Mouse (Mus musculus) kidney, postnatal 0 days (tissue): ENCODE data around the gene Xrcc4. TPM values are rescaled to one million over a fixed set of nuclear protein-coding genes. Genes with fewer than 3 reads are reported as not detected.

Experiments used
- ATAC-seq: fragments of 200-750 bp; cut with Nextera tagmentation; replicated peaks from 2 replicates; pipeline ENCODE4 v1.8.0; 2017; ENCODE audit warnings: low read depth, moderate number of reproducible peaks, moderate TSS enrichment, moderate library complexity; ENCODE audit not compliant: low FRiP score
- DNase-seq: peaks from one replicate; pipeline ENCODE4 v3.0.0-alpha.2; 2016; ENCODE audit warnings: low spot score
- H3K27ac ChIP-seq: fragments of 300-500 bp; sonication (generic); 2 replicates; pipeline ENCODE4 v1.5.1; 2014; ENCODE audit warnings: mild to moderate bottlenecking
- H3K27me3 ChIP-seq: fragments of 300-500 bp; sonication (generic); 2 replicates; pipeline ENCODE4 v1.6.1; 2014; ENCODE audit warnings: low read length, mixed read lengths; ENCODE audit not compliant: insufficient read depth
- H3K36me3 ChIP-seq: fragments of 300-500 bp; sonication (generic); 2 replicates; pipeline ENCODE4 v1.6.1; 2014; ENCODE audit warnings: low read length, mixed read lengths; ENCODE audit not compliant: insufficient read depth
- H3K4me1 ChIP-seq: fragments of 300-500 bp; sonication (generic); replicated peaks from 2 replicates; pipeline ENCODE4 v1.6.1; 2014; ENCODE audit warnings: antibody characterized with exemption, low read length, mixed read lengths; ENCODE audit not compliant: insufficient read depth
- H3K4me2 ChIP-seq: fragments of 300-500 bp; sonication (generic); 2 replicates; pipeline ENCODE4 v1.6.1; 2014; ENCODE audit warnings: mild to moderate bottlenecking, low read length, moderate library complexity, mixed read lengths
- H3K4me3 ChIP-seq: fragments of 300-500 bp; sonication (generic); replicated peaks from 2 replicates; pipeline ENCODE4 v1.5.1; 2014; ENCODE audit warnings: low read depth, low read length
- H3K9ac ChIP-seq: fragments of 300-500 bp; sonication (generic); 2 replicates; pipeline ENCODE4 v1.6.1; 2014; ENCODE audit warnings: low read depth, low read length
- H3K9me3 ChIP-seq: fragments of 300-500 bp; sonication (generic); replicated peaks from 2 replicates; pipeline ENCODE4 v1.6.1; 2016; ENCODE audit warnings: low read length, inconsistent platforms, mixed read lengths
- CTCF ChIP-seq: IDR thresholded peaks from 2 replicates; pipeline ENCODE4 v1.5.1; 2016; ENCODE audit warnings: antibody characterized with exemption, low read depth, mild to moderate bottlenecking, moderate library complexity
- WGBS: fragments of 180-500 bp; shearing (Covaris S2); extraction: QIAGEN DNeasy Blood & Tissue Kit; methylation state at CpG from one replicate; pipeline ENCODE4 v1.1.7; 2014; 5-methylcytosine and 5-hydroxymethylcytosine counted together
- polyA plus RNA-seq: library from polyadenylated mRNA; unstranded; fragments of >200 nt; fragmentation: Nextera tagmentation; extraction: Ambion mirVana; gene quantifications from 2 replicates; pipeline ENCODE4 v1.2.1, GENCODE M21; 2015

The Xrcc4 gene
- polyA plus RNA-seq, 1 experiment from 2014 or later = 20.8 TPM

GRCm38 (mm10) chr13:90089825-90090183 lies 396 bp upstream of the Xrcc4 start:
- Histone ChIP-seq H3K9me3 (no peaks in the 10 kb centered on the region), H3K9ac (peak overlapping the region; percentile 82), H3K36me3 (no peaks in the 10 kb centered on the region), H3K4me3 (peak overlapping the region; percentile 86), H3K4me1 (no peaks in the 10 kb centered on the region), H3K27ac (peak overlapping the region; percentile 84), H3K27me3 (no peaks in the 10 kb centered on the region), H3K4me2 (peak overlapping the region; percentile 65)
- 0% methylated on average over 27 of the region's 27 CpGs for WGBS
- ATAC-seq (peak; percentile 69), DNase-seq (peak; percentile 54)
- TF ChIP-seq CTCF = no peak

GRCm38 (mm10) chr13:90061877-90062276 lies 27.5 kb downstream of the Xrcc4 start:
- DNase-seq (no peak), ATAC-seq (no peak)
- no peak overlapping the region for H3K27ac ChIP-seq
- WGBS = 81% methylated on average over 1 of the region's 1 CpGs
- no peak overlapping the region for H3K9ac ChIP-seq
- H3K4me1 ChIP-seq = no peaks in the 10 kb centered on the region
- no peaks in the 10 kb centered on the region for H3K9me3 ChIP-seq
- H3K4me3 ChIP-seq = no peak overlapping the region
- no peaks in the 10 kb centered on the region for H3K36me3 ChIP-seq
- no peak overlapping the region for H3K4me2 ChIP-seq
- TF ChIP-seq CTCF = no peak
- H3K27me3 ChIP-seq = no peaks in the 10 kb centered on the region

GRCm38 (mm10) chr13:90052408-90052807 lies 37.0 kb downstream of the Xrcc4 start:
- H3K27me3 ChIP-seq = no peaks in the 10 kb centered on the region
- H3K27ac ChIP-seq = no peak overlapping the region
- no peak for DNase-seq
- no peaks in the 10 kb centered on the region for H3K4me1 ChIP-seq
- H3K4me3 ChIP-seq = no peak overlapping the region
- TF ChIP-seq CTCF = no peak
- no peak overlapping the region for H3K4me2 ChIP-seq
- ATAC-seq = no peak
- H3K36me3 ChIP-seq = no peaks in the 10 kb centered on the region
- no peak overlapping the region for H3K9ac ChIP-seq
- WGBS = 71% methylated on average over 3 of the region's 3 CpGs
- H3K9me3 ChIP-seq = no peaks in the 10 kb centered on the region

- ATAC-seq = no peak
- H3K36me3 ChIP-seq = no peaks in the 10 kb centered on the region
- DNase-seq = no peak
- no peak overlapping the region for H3K4me2 ChIP-seq
- TF ChIP-seq CTCF = peak; percentile 28; the same call in 1 of the 2 replicates
- H3K4me3 ChIP-seq = no peak overlapping the region
- H3K27ac ChIP-seq = no peak overlapping the region
- H3K4me1 ChIP-seq = no peaks in the 10 kb centered on the region
- 79% methylated on average over 6 of the region's 6 CpGs for WGBS
- H3K9ac ChIP-seq = no peak overlapping the region
- no peaks in the 10 kb centered on the region for H3K9me3 ChIP-seq
- no peaks in the 10 kb centered on the region for H3K27me3 ChIP-seq
Measured at GRCm38 (mm10) chr13:90051735-90052134, 37.7 kb downstream of the Xrcc4 start.

- Histone ChIP-seq H3K9ac (no peak overlapping the region), H3K36me3 (no peaks in the 10 kb centered on the region), H3K9me3 (no peaks in the 10 kb centered on the region), H3K27me3 (no peaks in the 10 kb centered on the region), H3K4me1 (no peaks in the 10 kb centered on the region), H3K4me3 (no peak overlapping the region), H3K27ac (no peak overlapping the region), H3K4me2 (no peak overlapping the region)
- ATAC-seq (no peak), DNase-seq (peak; percentile 28)
- TF ChIP-seq CTCF = no peak
- 12% methylated on average over 2 of the region's 2 CpGs for WGBS
Measured at GRCm38 (mm10) chr13:90039613-90040012, 49.8 kb downstream of the Xrcc4 start.

- Histone ChIP-seq H3K4me2 (no peak overlapping the region), H3K9me3 (no peaks in the 10 kb centered on the region), H3K27ac (no peak overlapping the region), H3K9ac (no peak overlapping the region), H3K27me3 (no peaks in the 10 kb centered on the region), H3K4me3 (no peak overlapping the region), H3K36me3 (no peaks in the 10 kb centered on the region), H3K4me1 (no peaks in the 10 kb centered on the region)
- WGBS = 85% methylated on average over 4 of the region's 4 CpGs
- no peak for TF ChIP-seq CTCF
- DNase-seq (no peak), ATAC-seq (no peak)
Measured at GRCm38 (mm10) chr13:90032977-90033376, 56.4 kb downstream of the Xrcc4 start.

GRCm38 (mm10) chr13:90032523-90032922 lies 56.9 kb downstream of the Xrcc4 start:
- H3K27me3 ChIP-seq = no peaks in the 10 kb centered on the region
- no peak overlapping the region for H3K4me2 ChIP-seq
- DNase-seq (no peak), ATAC-seq (no peak)
- H3K4me3 ChIP-seq = no peak overlapping the region
- no peak for TF ChIP-seq CTCF
- H3K36me3 ChIP-seq = no peaks in the 10 kb centered on the region
- H3K4me1 ChIP-seq = no peaks in the 10 kb centered on the region
- WGBS = 64% methylated on average over 2 of the region's 2 CpGs
- H3K9ac ChIP-seq = no peak overlapping the region
- no peak overlapping the region for H3K27ac ChIP-seq
- no peaks in the 10 kb centered on the region for H3K9me3 ChIP-seq
